Mouse (Mus musculus) A20 (cell line): Measurements from ENCODE around the gene Ino80b.

ENCODE experiments used
- DNase-seq: peaks from one replicate; pipeline ENCODE4 v3.0.0-alpha.2; 2011; ENCODE audit warnings: low read depth, low spot score

Ino80b gene

GRCm38 (mm10) chr6:83141636-83142035 lies 16.4 kb upstream of the Ino80b start:
- no peak for DNase-seq

DNA sequence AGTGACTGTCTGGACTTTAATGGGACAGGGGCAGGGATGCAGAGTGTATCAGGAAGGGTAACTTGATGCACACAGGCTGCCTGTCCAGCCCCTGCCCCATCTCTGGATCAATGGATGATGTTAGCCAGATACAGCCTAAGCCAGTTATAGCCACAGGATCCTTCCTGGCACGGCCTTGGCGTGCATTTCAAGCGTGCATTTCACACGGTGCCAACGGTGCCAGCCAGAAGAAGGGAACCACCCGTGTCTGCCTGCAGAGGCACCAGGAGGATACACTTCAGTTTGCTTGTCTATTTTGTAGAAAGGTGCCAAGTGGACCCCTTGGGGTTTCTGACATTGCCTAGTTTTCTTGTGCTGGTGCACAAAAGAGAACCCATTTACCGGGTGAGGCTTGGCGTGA lies 14.8 kb upstream of the Ino80b start:
- DNase-seq: no peak

DNA sequence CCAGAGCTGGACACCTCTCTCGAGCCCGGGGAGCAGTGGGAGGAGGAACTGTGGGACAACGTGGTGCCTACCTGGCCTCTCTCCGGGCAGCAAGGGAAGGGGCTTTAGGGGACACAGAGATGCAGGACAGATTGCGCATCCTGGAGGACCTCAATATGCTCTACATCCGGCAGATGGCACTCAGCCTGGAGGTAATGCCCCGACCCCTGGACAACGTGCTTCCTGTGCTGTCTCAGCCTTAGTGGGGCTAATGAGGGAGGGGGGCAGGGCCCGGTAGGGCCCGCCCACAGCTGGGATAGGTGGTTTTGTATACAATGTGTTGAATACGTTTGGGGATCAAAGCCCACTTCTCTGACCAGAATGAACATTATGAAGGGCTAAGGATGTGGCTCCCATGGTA lies 12.8 kb upstream of the Ino80b start:
- no peak for DNase-seq

GRCm38 (mm10) chr6:83137576-83137950 lies 12.3 kb upstream of the Ino80b start:
- DNase-seq: no peak

DNA sequence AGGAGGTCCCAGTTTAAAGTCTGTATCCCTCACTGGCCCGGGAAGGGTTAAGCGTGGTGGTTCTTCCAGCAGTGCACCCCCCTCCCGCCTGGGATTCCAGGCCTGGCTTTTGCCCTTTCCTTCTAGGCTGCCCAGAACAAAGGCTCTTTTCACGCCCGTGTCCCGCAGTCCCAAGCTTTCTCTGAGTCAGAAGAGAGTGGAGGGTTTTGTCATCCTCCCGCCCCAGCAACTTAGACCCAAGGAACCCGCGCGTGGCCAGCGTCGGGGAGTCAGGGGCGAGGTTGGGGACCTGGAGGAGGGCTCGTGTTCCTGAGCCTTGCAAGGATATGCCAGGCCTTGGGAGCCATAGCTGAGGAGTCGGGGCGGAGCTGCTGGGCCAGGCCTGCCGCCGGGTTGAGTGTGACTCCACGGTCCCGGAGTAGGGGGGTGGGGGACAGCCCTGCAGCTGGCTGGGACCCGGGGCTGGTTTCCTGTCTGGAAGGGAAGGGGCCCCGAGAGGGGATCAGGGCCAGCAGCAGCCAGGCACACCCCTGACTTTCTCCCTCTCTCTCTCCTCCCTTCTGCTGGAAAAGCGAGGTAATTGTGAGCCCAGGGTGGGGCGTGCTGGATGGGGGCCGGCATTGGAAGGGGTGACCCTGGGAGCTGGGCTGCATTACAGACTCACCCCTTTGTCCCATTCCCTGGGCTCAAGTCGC lies 11.8 kb upstream of the Ino80b start:
- DNase-seq: no peak

DNA sequence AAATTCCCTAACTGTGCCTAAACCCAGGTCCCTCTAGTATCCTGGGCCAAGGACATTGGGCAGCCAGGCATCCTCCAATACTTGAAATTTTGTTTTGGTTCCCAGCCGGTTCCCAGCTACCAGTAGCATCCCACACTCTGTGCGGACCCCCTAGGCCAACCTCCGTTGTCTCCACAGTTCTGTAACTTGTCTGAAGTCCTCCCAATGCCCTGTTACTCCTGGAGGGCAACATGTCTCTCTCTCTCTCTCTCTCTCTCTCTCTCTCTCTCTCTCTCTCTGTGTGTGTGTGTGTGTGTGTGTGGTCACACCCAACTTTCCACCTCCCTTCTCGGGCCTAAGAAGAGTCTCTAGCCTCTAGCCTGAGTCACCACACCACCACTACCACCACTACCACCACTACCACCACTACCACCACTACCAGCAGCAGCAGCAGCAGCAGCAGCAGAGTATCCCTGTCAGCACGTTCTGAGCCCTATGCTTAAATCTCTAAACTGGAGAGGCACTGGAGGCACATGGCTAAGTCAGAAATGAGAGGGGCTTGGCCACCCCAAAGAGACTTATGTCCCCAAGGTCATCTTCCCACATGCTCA lies 11.2 kb upstream of the Ino80b start:
- DNase-seq: no peak

DNA sequence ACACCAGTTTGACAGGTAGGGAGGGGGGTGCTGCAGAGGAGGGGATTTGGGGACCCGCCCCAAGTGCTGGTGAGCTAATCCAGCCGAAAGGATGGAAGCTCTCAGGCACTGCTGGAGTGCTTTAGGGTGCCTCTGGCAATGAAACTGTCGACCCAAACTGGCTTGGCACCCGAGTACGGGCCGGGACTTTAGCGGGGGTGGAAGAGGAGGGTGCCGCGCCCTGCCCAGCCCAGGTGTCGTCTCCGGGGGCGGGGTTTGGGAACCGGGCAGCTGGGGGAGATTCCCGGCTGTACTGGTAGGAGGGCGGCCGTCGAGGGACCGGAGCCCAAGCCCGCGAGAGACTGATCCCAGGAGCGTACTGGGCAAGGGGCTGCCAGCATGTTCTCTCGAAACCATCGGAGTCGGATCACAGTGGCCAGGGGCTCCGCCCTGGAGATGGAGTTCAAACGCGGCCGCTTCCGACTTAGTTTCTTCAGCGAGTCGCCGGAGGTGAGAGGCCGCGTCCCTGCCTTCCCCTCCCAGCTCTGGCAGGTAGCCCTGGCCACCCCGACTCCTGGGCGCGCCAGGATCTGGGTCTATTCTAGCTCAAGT lies 10.4 kb upstream of the Ino80b start:
- DNase-seq: no peak

DNA sequence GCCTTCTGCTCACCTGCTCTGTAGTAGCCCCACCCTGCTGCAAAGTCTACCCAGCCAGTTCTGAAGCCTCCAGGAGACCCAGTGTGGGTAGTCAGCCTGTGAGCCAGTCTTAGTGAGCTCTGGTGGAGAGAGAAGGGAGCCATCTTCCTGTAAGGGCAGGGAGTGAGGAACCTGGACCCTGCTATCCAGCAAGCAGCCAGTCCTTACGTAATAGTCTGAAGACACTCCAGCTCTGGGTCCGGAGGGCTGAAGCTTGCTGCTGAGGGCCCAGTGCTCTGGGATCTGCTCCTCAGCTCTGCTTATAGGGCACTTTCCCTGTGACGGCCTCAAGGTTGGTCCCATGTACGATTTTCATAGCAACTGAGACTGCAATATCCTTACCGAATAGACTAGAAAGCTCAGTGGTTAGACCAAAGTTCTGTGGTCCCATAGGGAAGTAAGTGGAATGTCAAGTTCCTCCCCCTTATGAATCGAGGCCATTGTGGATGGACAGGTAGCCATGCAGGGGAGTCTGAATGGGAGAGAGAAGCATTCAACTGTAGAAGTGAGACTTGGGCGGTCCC lies 9.8 kb upstream of the Ino80b start, which contains the start of gene Rtkn:
Gene Rtkn (plus strand): TSS at position 513 of the 563 bp plus-strand sequence.
- DNase-seq: no peak

DNA sequence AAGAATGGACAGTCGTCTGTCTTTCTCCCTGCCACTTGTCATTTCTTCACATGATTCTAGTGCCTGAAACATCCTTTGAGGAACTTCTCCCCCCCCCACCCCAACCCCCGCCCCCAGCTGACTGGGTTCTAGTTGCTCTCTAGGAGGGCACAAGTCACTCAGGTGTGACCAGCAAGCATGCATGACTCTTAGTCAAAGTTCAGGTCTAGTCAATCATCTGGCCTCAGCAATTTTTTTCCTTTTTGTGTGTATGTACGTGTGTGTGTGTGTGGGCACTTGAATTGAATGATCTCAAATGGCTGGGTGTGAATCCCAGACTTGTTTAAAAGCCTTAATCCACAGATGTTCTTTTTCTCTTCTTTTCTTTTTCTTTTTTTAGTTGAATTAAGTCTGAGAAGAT lies 9.0 kb upstream of the Ino80b start:
- DNase-seq: no peak

DNA sequence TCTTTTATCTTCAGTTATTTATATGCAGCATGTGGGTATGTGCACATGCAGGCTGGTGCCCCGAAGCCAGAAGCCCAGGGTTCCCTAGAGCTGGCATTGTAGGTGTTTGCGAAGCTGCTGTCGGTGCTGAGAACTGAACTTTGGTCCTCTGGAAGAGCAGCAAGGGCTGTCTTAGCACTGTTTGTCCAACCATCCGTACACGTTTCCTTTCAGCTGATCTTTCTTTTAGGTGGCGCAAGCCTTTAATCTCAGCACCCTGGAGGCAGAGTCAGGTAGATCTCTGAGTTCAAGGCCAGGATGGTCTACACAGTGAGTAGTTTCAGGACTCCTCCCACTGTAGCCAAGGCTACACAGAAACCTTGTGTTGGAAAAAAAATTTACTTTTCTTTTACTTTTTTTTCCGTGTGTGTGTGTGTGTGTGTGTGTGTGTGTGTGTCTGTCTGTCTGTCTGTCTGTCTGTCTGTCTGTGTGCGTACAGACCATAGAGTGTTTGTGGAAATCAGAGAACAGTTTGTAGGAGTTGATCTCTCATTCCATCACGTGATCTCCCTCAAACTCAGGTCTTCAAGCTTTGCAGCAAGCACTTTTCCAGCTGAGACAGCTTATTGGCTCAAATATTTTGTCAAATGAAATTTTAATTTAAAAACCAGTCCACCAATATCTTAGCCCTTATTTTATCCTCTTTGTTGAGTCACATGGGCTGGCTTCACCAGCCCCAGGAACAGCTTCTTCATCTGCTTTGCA lies 7.1 kb upstream of the Ino80b start:
- DNase-seq: no peak

DNA sequence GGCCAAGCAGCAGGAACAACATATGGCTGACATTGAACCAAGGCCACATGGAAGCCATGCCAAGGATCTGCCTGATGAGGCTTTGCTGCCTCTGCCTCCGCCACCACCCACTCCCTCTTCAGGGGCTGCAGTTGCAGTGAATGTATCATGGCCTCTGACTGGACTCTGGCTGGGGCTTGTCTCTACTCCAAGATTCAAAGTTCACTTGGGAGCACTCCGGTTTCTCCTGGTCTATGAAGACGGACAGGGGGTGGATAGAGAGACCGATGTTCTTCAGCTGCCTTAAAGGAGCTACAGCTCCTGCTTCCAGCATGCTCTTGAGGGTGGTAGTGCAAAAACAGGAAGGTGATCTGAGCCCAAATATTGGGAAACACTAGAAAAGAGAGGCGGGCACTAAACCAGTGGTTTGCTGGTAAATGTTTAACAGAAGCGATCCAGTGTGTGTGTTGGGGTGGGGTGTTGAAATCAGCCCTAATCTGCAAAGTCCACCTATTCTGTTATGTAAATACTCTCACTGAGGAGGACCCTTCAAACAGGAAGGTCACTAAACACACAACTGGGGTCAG lies 6.3 kb upstream of the Ino80b start:
- DNase-seq: no peak

GRCm38 (mm10) chr6:83127419-83127818 lies 2.2 kb upstream of the Ino80b start:
- no peak for DNase-seq

GRCm38 (mm10) chr6:83124851-83125312 lies 349 bp downstream of the Ino80b start:
- DNase-seq: peak; percentile 89

- DNase-seq: no peak
Measured at GRCm38 (mm10) chr6:83122961-83123360, 2.3 kb downstream of the Ino80b start.

- no peak for DNase-seq
Measured at GRCm38 (mm10) chr6:83121863-83122710, 3.1 kb downstream of the Ino80b start.

- DNase-seq: peak; percentile 94
Measured at GRCm38 (mm10) chr6:83120930-83121862, 4.0 kb downstream of the Ino80b start, which contains the start of gene Wbp1. TSS of gene Wbp1 (minus strand) at chr6:83121559.

- DNase-seq: no peak
Measured at GRCm38 (mm10) chr6:83119734-83120051, 5.5 kb downstream of the Ino80b start.

- no peak for DNase-seq
Measured at GRCm38 (mm10) chr6:83118825-83119733, 6.2 kb downstream of the Ino80b start.

- DNase-seq: no peak
Measured at GRCm38 (mm10) chr6:83118369-83118768, 6.9 kb downstream of the Ino80b start.
